Mouse (Mus musculus): ENCODE measurements around the gene Rnd3.

DNA sequence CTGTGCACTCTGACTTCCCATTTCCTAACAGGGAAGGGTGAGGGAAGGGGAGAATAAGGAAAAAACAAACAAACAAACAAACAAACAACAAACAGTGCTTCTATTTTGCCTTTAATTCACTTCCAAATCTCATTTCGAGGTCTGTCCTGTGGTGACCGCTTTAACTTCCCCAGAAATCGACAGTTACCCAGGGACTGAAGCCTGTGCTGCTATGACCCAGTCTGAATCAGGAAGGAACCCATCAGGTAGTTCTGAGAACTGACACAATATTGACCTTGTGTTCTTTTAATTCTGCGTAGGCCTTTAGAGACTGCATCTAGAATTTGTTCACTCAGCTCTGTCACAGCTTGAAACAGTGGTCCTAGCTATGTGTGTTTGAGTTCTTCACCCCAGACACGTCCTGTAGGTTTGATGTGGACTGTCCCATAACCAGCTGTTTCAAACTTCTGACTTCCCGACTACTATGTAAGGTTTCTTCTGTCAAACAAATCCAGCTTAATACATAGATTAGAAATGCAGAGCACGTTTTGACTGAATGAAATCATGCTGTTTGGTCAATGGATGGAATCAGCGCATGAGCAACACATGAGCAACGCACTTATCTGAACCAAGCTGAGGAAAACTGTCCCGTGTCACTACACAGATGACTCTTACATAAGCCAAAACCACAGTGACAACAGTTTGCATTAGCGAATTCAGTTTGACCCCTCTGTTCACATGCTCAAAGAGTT is 59.9 kb downstream of the Rnd3 start:
- TF ChIP-seq CHD1 (IDR thresholded peaks at IDR 0.05; ENCODE audit: low read depth, low read length) (no peak), CTCF (IDR thresholded peaks at IDR 0.05 in 2 of 3, conservative IDR thresholded peaks at IDR 0.05 in 1 of 3; ENCODE audit: control insufficient read depth in 1 of 3, insufficient read depth in 1 of 3, low read depth in 2 of 3, low read length in 3 of 3, poor library complexity in 1 of 3, severe bottlenecking in 1 of 3) (no peak), HCFC1 (IDR thresholded peaks at IDR 0.05; ENCODE audit: low read depth, low read length) (no peak), EP300 (IDR thresholded peaks at IDR 0.05; ENCODE audit: low read depth in 1 of 2, low read length in 2 of 2) (no peak), BHLHE40 (IDR thresholded peaks at IDR 0.05; ENCODE audit: borderline replicate concordance, low read depth, low read length) (no peak), POLR2A (IDR thresholded peaks at IDR 0.05; ENCODE audit: control insufficient read depth in 1 of 2, insufficient read depth in 1 of 2, low read depth in 1 of 2, low read length in 2 of 2, poor library complexity in 1 of 2) (no peak), UBTF (IDR thresholded peaks at IDR 0.05; ENCODE audit: borderline replicate concordance, insufficient read depth, low read depth, low read length) (no peak), ZC3H11A (IDR thresholded peaks at IDR 0.05; ENCODE audit: low read depth, low read length) (no peak), TAL1 (IDR thresholded peaks at IDR 0.05; ENCODE audit: low read length) (no peak), RCOR1 (IDR thresholded peaks at IDR 0.05; ENCODE audit: low read depth, low read length) (no peak), USF2 (IDR thresholded peaks at IDR 0.05; ENCODE audit: borderline replicate concordance in 1 of 2, insufficient read depth in 1 of 2, low read depth in 1 of 2, low read length in 2 of 2) (no peak), MXI1 (IDR thresholded peaks at IDR 0.05; ENCODE audit: low read depth, low read length) (no peak), POLR2AphosphoS5 (IDR thresholded peaks at IDR 0.05; ENCODE audit: borderline replicate concordance, low read depth, low read length) (no peak), GATA1 (IDR thresholded peaks at IDR 0.05; ENCODE audit: low read depth, low read length) (no peak)
